21 mouse cellular contexts compared by ENCODE assay signal in the genomic region with DNA sequence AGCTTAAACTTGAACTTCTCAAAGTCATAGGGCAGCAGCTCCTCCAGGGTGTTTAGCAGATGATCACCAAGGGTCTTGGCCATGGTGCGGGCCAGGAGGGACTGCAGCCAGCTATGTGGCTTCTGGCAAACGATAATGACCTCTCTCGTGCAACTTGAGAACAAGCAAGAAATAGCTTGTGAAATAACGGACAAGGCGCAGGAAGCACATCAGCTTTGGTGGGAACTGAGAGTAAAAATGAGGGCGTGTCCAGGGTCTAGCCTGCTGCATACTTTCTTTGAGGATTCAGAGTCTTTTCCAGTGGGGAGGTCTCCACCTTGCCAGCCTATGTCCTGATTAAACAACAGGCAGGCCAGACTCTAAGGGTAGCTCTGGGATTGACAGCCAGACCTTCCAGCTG. TPM values are rescaled to one million over a fixed set of nuclear protein-coding genes. Genes with fewer than 3 reads are reported as not detected.
"Had no signal": no experiment of that assay in that cellular context is flagged by ENCODE, and none has a peak within 500 bp of the region (broad histone marks: within the 10 kb centered on the region; RNA-seq: fewer than 3 reads in every experiment).

A gene (minus strand): TSS at position 118 of the 400 bp plus-strand sequence.

- H3K9ac ChIP-seq: limb, embryonic 12.5 days; liver, embryonic 14.5 days; midbrain, embryonic 12.5 days; neural tube, embryonic 15.5 days had no signal

- H3K27ac ChIP-seq: kidney, postnatal 0 days; layer of hippocampus, adult 2 months; limb, embryonic 12.5 days; liver, embryonic 14.5 days; midbrain, embryonic 12.5 days; neural tube, embryonic 15.5 days; stomach, postnatal 0 days had no signal

- H3K4me3 ChIP-seq: layer of hippocampus, adult 2 months; limb, embryonic 12.5 days; midbrain, embryonic 12.5 days; myocyte; neural tube, embryonic 15.5 days had no signal

- DNase-seq: kidney, adult 8-10 months; kidney, postnatal 36 days; liver; lung, adult 2 months; lung, postnatal 36 days; right cerebral cortex, postnatal 4 days; thymus, postnatal 4 days had no signal

- ATAC-seq: intestine, embryonic 16.5 days; lung, postnatal 0 days had no signal

- H3K4me1 ChIP-seq: limb, embryonic 12.5 days; midbrain, embryonic 12.5 days; neural tube, embryonic 15.5 days had no signal

- H3K9me3 ChIP-seq: limb, embryonic 12.5 days; midbrain, embryonic 12.5 days; neural tube, embryonic 15.5 days had no signal

- H3K27me3 ChIP-seq: limb, embryonic 12.5 days; midbrain, embryonic 12.5 days; neural tube, embryonic 15.5 days had no signal

- H3K36me3 ChIP-seq: limb, embryonic 12.5 days; midbrain, embryonic 12.5 days; neural tube, embryonic 15.5 days had no signal

- H3K4me2 ChIP-seq: limb, embryonic 12.5 days; midbrain, embryonic 12.5 days; neural tube, embryonic 15.5 days had no signal

RNA-seq across cellular contexts. Expression of the gene that starts here (rescaled TPM):
- total RNA-seq: layer of hippocampus, adult 2 months; layer of hippocampus, postnatal 10 days; left cerebral cortex, postnatal 36 days; megakaryocyte-erythroid progenitor cell, adult 5-6 weeks; midbrain, postnatal 0 days had no signal
- polyA plus RNA-seq: kidney, postnatal 0 days; limb, embryonic 12.5 days; lung, postnatal 0 days; midbrain, embryonic 12.5 days; midbrain, postnatal 0 days; myocyte; neural tube, embryonic 15.5 days; stomach, postnatal 0 days had no signal
